Mouse (Mus musculus): ENCODE results near the gene Ift57.

Gene Ift57

GRCm38 (mm10) chr16:49792446-49792878 lies 93.4 kb downstream of the Ift57 start:
- no peak for DNase-seq (ENCODE audit: low read depth, low spot score)

- DNase-seq (ENCODE audit: low read depth, low spot score) = no peak
These were observed 94.6 kb downstream of the Ift57 start for GRCm38 (mm10) chr16:49793596-49793995.

- DNase-seq (ENCODE audit: low read depth, low spot score) = no peak
These were observed 97.2 kb downstream of the Ift57 start for GRCm38 (mm10) chr16:49796271-49796670.

- no peak for DNase-seq (ENCODE audit: low read depth, low spot score)
These were observed 97.9 kb downstream of the Ift57 start for GRCm38 (mm10) chr16:49796954-49797353.

GRCm38 (mm10) chr16:49798790-49799189 lies 99.8 kb downstream of the Ift57 start:
- DNase-seq (ENCODE audit: low read depth, low spot score) = no peak

- no peak for DNase-seq (ENCODE audit: low read depth, low spot score)
These were observed 100.8 kb downstream of the Ift57 start, which contains the start of gene Cd47 for GRCm38 (mm10) chr16:49799597-49800561. Cd47 (plus strand) TSS chr16:49800533.

- no peak for DNase-seq (ENCODE audit: low read depth, low spot score)
These were observed 102.0 kb downstream of the Ift57 start for GRCm38 (mm10) chr16:49800996-49801395.

- DNase-seq (ENCODE audit: low read depth, low spot score) = no peak
These were observed 102.4 kb downstream of the Ift57 start for GRCm38 (mm10) chr16:49801399-49801798.

- DNase-seq (ENCODE audit: low read depth, low spot score) = no peak
These were observed 104.0 kb downstream of the Ift57 start for GRCm38 (mm10) chr16:49802993-49803392.

- peak; percentile 16 for DNase-seq (ENCODE audit: low read depth, low spot score)
These were observed 105.0 kb downstream of the Ift57 start for GRCm38 (mm10) chr16:49803932-49804461.

GRCm38 (mm10) chr16:49806920-49807319 lies 107.9 kb downstream of the Ift57 start:
- DNase-seq (ENCODE audit: low read depth, low spot score) = no peak

GRCm38 (mm10) chr16:49807419-49807841 lies 108.4 kb downstream of the Ift57 start:
- peak; percentile 5 for DNase-seq (ENCODE audit: low read depth, low spot score)

GRCm38 (mm10) chr16:49807862-49808430 lies 108.9 kb downstream of the Ift57 start:
- DNase-seq (ENCODE audit: low read depth, low spot score) = no peak

GRCm38 (mm10) chr16:49811897-49812296 lies 112.9 kb downstream of the Ift57 start:
- DNase-seq (ENCODE audit: low read depth, low spot score) = no peak

- DNase-seq (ENCODE audit: low read depth, low spot score) = no peak
These were observed 114.0 kb downstream of the Ift57 start for GRCm38 (mm10) chr16:49812821-49813616.

GRCm38 (mm10) chr16:49814419-49814818 lies 115.4 kb downstream of the Ift57 start:
- DNase-seq (ENCODE audit: low read depth, low spot score) = no peak

All from retina, postnatal 7 days (tissue).